Mouse (Mus musculus): ENCODE results near the gene Zfp746. TPM values are rescaled to one million over a fixed set of nuclear protein-coding genes. Genes with fewer than 3 reads are reported as not detected.
"Not testable (repeated sequence)": the region's sequence is repeated elsewhere in the genome, so short reads cannot be mapped to it uniquely, and the experiment has no call there.

Gene Zfp746
- 10 to 100 TPM; 33.9 to 40.6 (median 35.1) TPM for total RNA-seq (2022)

DNA sequence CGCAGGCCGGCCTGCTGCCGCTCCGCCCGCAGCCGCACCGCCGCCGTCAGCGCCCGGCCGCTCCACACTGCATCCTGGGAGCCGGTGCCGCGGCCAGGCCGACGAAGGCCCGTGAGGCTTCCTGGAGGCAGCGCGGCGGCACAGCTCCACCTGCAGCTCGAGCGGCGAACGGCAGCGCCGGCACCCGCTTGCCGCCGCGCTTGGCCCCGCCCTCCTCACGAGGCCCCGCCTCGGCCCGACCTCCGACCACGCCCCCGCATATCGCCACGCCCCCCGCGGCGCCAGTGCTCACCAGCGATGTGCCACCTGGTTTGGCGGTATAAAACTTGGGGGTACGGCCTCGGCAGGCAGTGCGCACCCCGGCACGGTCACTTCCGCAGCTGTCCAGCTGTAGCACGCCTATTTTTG is at the start of gene Zfp746:
Gene Zfp746, minus strand, starts transcription at position 123 of the 408 bp plus-strand sequence.
- peak; percentile 66 to 88 for DNase-seq (ENCODE audit: low spot score in 2 of 2)

DNA sequence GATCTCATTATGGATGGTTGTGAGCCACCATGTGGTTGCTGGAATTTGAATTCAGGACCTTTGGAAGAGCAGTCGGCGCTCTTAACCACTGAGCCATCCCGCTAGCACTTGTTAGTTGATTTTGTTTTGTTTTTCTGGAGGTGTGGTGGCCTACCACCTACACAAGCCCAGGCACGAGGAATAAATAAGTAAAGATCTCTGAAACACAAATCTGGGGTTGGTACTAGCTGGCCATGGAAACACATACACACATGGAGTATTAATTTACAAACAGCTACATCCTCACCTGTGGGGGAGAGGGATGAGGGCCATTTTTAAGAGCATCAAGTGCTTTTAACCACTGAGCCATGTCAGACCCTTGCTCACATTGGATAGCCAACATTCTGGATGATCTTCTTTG is 34.7 kb upstream of the Zfp746 start:
- not testable (repeated sequence) for DNase-seq (ENCODE audit: low spot score in 2 of 2)

DNA sequence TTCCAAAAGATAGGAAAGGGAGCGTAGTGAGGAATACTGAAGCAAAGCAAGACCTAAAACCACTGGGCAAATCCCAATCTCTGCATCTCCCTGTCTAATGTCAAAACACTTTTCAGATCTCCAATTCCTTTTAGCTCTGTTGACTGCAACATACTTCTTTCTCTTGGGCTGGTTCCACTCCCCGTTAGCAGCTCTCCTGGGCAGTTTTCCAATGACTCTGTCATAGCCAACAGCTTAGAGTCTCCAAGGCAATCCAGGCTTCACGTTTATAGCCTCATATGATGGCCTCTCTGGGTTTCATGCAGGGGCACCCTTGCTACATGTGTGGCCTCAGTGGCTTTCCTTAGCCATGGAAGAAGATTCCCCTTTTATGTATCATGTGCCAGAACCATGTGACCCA is 29.6 kb upstream of the Zfp746 start:
- DNase-seq (ENCODE audit: low spot score in 2 of 2), result no peak

DNA sequence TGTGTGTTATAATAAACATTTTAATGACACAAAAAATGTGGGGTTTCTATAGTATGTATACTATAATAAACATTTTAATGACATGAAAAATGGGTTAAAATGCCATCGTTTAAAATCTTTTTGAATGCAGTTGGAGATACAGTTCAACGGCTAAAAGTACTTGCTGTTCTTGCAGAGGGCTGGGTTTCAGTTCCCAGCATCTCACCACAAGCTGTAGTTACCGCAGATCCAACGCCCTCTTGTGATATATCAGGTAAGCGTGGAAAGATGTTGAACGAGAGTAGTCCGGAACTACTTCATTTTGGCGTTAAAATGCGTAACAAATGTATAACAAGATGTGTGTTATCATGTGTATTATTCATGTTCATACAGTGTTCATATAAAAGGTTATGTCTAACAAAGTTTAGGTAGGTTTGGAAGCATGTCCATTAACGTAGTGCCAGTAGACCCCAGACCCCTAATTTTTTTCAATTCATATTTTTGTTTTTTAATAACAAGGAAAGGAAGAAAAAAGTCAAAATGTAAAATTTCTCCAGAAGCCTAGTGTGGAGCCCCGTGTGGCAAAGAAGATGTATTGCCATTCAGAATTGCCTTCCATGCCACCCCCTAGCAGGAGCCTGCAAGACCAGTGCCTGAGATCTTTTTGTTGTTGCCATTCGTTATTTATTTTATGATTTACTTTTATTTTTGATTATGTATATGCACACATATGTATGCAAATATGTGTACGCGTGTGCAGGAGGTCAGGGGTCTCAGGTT is 743 bp upstream of the Zfp746 start:
- no peak for DNase-seq (ENCODE audit: low spot score in 2 of 2)

DNA sequence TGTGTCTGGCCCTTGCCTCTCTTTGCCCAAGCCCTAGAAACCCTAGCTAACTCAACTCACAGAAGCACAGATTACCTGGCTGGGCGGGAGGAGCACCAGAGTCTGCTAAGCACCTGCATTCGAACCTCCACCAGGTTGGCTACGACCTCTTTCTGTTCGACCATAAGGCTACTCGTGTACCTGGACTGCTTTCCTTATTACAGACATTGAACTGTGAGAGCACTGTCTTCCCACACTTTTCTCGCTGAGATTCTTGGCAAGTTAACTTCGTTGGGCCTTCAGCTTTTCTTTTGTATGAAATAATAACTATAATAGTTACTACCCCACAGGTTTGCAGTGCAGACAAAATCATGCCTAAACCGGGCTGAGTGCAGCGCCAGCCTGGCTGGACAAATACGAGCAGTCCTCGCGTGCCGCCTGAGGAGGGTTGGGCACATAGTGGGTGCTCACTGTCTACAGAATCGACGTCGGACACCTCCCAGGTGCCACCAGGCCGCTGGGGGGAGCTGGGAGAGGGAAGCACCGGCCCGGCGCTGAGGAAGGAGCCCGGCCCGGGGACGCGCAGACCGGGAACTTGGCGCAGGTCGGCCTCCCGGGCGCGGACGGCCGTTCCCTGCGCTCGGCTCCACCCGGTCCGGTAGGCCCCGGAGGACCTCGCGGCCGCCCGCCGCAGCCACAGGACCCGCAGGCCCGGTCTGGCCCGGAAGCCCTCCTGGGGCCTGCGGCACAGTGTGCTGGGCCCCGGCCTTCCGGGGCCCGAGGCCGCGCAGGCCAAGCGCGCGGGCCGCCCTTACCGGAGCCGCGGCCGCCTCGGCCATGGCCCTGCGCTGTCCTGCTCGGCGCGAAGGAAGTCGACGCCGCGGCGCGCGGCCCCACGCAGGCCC is 630 bp downstream of the Zfp746 start:
- peak; percentile 19 to 30 for DNase-seq (ENCODE audit: low spot score in 2 of 2)

DNA sequence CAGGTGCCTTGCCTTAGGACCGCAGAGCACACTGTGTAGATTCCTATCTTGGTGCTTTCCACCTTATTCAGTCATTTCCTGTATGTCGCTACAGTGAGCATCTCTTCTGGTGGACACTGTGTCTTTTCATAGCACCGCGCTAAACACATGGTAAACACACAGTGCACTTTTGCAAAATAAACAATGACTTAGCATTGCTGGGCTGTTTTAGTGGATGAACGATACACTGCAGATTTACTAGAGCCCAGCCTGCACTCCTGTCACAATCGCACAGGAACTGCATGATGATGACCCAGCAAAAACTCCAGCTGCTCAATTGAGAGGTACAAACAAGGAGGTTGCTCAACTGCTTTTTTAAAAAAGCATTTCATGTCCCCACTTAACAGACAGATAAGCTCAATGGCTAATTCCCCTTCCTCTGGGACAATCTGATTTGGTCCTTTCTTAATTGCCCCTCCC is 2.6 kb downstream of the Zfp746 start:
- DNase-seq (ENCODE audit: low spot score in 2 of 2), result no peak

DNA sequence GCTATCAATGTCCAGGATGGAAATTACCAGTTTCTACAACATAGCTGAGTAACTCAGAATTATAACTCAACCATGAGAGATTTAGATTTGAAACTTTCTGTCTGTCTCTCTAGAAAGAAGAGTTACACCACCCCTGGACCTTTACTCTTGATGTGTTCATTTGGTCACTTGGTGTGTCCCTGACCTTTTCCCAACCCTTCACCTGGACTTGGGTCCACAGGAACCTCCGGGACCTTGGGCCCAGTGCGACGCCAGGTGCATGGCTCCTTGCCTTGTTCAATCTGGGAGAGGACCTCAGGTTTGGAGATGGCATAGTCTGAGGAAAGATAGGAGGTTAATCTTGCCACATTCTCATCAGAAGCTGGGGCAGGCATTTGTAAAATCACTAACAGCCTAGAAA is 4.4 kb downstream of the Zfp746 start:
- DNase-seq (ENCODE audit: low spot score in 2 of 2), result no peak

DNA sequence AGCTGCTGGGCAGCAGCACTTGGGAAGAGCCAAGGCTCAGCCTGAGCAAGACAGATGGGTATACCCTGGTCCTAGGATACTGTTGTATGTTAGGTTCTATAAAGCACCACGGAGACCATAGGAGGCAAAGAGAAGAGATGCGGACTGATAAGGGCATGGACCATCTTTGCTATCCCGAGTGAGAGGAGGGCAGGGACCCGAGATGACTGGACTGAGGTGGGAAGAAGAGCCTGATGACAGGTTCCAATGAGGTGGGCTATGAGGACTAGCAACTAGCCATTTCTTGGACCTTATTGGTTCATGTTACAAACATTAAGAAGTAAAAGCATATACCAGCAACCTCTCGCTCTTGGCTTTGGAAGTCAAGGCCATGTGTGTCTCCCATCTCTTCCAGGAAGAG is 5.4 kb downstream of the Zfp746 start:
- DNase-seq (ENCODE audit: low spot score in 2 of 2), result no peak

DNA sequence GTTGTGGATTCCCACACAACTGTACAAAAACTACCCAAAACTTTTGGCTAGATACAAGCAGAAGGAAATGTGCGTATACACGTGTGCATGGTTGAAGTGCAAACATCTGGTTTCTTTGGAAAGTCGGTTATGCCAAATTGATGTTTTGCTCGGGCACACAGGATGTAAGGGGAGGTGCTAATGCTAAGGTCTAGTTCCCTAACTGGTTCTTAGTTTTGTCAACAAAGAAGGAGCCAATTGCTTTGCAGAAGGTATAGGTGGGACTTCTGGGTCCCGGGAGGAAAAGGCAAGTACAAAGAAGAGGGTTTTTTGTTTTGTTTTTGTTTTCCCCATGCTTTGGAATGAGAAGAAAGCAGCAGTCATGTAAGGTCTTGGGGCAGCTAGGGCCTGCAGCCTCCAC is 13.1 kb downstream of the Zfp746 start:
- no peak for DNase-seq (ENCODE audit: low spot score in 2 of 2)

DNA sequence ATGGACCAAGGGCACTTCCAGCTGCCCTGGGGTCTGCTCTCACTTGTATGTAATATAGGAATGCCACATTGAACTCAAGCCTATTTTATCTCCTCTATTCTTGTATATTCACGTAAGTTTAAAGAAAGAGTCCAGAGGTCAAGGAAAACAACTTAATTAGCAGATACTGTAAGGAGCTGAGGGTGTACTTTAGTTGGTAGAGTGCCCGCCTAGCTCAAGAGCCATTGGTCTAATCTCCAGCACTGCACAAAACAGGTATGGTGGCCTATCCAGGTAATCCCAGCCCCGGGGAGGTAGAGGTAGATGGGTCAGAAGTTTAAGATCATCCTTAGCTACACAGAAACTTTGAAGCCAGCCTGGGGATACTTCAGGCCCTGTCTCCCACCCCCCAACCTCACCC is 18.9 kb downstream of the Zfp746 start:
- DNase-seq (ENCODE audit: low spot score in 2 of 2), result no peak

DNA sequence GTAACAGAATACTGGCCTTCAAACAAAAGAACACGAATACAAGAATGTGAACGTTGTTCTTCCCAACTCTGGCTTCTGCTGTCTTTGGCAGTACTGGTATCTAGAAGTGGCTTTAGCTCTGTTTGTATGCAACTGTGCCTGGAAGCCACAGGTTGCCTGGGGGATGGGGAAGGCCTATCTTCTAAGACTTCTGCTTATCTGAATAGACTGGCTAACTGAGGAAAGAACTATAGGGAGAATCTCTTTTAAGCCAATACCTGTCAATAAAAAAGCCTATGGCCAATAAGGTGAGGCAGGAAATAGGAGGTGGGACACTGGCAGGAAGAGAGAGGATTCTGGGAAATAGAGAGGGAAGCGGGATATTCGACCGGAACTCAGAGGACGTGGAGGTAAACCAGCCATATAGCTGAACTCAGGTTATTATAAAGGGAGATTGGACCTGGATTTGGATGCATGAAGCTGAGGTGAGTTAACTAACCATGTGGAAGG is 20.8 kb downstream of the Zfp746 start:
- DNase-seq (ENCODE audit: low spot score in 2 of 2), result no peak

DNA sequence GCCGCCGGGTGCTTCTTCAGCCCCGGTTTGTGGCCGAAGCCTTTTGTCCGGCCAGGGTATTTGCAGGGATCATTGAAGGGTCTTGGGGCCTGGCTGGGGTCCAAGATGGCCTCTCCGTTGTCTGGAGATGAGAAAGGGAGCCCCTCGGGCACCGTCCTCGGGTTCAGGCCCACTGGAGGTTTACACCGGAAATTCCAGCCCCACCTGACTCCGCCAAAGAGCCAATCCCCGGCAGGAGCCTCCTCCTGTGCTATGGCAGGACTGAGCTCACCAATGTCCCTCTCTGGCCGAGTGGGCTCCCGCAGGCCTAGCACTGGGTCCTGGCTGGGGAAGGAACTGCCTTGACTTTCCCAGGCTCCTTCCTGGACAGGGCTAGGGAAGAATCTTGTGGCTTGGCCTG is 21.9 kb downstream of the Zfp746 start:
- DNase-seq (ENCODE audit: low spot score in 2 of 2), result no peak

DNA sequence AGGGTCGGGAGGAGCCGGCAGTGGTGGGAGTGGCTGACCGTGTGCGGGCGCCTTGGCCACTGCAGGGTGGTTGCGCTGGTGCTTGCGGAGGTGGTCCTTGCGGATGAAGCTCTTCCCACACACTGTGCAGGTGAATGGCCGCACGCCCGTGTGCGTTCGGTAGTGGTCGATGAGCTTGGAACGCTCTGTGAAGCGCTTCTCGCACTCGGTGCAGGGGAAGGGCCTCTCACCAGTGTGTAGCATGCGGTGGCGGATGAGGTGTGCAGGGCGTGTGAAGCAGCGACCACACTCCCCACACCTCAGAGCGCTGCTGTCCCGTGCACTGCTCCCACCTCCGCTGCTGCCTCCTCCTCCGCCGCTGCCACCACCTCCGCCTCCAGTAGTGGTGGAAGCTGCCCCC is 22.5 kb downstream of the Zfp746 start:
- DNase-seq (ENCODE audit: low spot score in 2 of 2), result no peak

DNA sequence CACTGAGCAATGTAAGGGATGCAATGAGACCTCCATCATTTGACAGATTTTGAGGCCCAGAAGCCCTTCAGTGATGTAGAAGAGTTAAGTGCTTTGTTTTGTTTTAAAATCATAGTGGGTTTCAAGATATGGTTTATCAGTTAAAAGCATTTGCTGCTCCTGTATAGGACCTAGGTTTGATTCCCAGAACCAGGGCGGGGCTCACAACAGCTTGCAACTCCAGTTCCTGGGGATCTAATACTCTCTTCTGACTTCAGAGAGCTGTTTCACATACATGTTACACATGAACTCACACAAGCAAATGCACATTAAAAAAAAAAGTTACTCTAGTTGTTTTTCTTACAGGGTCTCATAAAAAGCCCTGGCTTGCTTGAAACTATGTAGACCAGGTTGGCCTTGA is 25.5 kb downstream of the Zfp746 start:
- no peak for DNase-seq (ENCODE audit: low spot score in 2 of 2)

DNA sequence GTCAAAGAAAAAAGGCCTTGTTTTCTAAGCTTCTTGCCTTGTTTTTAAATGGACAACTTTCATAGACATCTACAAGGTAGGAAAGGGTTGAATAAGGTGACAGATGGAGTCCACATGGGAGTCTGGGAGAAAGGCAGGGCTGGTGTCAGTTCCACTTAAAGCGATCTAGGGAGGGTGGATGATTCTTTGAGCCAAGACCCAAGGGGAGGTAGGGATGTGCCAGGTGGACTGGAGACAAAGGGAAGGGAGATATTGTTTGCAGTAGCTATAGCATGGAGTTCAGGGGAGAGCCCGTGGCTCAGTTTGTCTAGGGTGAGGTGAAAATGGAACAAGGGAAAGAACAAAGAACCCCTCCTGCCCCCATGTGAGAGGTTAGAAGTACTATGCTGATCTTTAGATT is 26.0 kb downstream of the Zfp746 start:
- no peak for DNase-seq (ENCODE audit: low spot score in 2 of 2)

DNA sequence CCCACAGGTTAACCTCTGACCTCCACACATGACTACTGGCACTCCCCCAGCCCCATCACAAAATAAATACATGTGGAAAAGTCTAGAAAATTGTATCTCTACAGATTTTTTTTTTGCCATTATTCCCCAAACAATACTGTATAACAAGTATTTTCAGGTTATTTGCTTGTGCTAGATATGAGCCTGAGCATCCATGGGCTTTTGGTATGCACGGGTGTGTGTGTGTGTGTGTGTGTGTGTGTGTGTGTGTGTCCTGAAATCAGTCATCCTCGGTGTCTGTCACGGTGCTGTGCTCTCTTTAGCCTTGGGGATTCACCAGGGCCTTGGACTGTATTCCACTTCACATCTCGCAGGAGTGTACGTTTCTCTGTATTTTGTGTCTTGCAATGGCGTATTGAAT is 34.3 kb downstream of the Zfp746 start:
- DNase-seq (ENCODE audit: low spot score in 2 of 2), result no peak

DNA sequence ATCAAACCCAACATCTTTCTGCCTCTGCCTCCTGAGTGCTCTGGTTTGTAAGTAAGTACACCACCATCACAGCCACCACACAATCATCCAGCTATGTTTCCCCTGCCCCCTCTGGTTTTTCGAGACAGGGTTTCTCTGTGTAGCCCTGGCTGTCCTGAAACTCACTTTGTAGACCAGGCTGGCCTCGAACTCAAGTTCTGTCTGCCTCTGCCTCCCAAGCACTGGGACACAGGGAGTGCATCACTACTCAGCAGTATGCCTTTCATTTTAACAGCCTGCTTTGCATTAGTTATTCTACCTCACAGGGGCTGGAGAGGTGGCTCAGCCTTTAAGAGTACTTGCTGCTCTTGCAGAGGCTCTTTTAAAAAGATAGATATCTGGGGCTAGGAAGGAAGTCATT is 34.7 kb downstream of the Zfp746 start:
- no peak for DNase-seq (ENCODE audit: low spot score in 2 of 2)

DNA sequence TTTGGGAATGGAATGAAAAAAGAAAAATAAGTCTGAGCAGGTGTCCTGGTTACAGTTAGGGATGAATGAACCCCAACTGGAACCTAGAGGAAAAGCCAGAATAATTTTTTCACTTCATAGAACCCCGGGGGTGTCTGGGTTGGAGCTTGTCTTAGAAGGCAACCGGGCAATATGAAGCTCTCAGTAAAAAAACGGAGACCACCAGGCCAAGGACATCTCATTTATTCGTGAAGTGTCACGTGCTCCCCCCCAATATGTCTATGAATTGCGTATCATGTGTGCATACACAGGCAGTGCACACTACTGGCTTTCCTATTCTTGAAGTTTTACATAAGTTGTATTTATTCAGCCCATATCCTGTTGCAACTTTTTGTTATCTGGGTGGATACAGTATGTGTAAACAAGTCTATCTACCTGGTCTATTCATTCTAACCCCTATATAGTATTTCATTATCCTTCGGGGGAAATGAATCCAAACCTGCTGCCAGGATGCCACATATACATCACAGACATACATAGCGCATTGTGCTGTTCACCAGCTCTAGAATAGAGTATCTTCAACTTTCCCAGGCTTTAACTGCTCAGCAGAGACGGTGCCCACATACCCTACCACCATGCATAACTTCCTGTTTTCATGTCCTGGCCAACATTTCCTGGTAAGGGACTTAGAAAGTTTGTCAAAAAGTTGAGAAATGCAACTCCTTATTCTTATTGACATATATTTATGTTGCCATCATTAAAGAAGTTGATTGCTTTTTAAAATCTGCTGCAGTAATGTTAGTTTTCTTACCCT is 36.9 kb downstream of the Zfp746 start:
- DNase-seq (ENCODE audit: low spot score in 2 of 2), result no peak

DNA sequence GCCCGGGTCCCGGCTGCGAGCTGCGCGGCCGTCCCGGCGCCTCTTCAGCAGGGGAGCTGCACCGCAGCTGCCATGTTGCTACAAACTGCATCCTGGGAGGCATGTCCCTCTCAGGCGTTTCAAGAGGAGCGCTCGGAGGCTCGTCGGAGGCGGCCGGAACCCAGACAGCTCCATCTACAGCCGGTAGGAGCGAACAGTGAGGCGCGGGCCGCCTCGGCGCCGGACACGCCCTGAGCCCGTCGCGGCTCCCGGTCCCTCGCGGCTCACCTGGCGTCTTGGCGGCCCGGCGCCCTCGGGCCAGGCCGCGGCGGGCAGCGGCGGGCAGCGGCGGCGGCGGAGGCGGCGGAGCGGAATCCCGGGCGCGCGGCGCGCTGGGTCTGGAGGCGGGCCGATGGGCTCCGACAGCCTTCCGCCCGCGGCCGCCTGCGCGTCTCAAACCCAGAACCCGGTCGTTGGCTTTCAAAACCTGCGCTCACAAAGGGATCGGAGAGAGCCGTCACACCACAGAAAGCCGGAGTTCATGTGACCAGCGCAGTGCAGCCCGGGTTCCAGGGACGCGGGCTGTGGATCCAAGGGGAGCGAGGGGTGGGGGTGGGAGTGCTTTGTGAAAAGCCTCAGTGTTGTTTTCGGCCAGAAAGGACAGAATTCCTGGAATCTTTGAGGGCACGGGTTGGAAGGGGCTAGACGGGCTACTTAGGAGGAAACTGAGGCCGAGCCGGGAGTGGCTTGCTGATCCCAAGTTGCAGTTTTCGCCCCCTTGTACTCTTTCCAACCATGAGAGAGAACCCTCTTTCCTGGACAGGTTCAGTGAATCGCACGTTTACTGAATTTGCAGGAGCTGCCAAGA is 37.7 kb downstream of the Zfp746 start, which contains the start of gene Zfp777:
Gene Zfp777, minus strand, starts transcription at position 486 of the 847 bp plus-strand sequence.
- peak; percentile 59 to 77 for DNase-seq (ENCODE audit: low spot score in 2 of 2)

Measured in layer of hippocampus, adult 8-10 months (tissue).